Mouse (Mus musculus) spleen, adult 18-20 months (tissue): ENCODE measurements around the gene Nkap.
"Not testable (repeated sequence)": the region's sequence is repeated elsewhere in the genome, so short reads cannot be mapped to it uniquely, and the experiment has no call there.

ENCODE experiments used
- DNase-seq, 2 experiments: peaks; one replicate each; pipeline ENCODE4 v3.0.0; 2022; ENCODE audit warnings: mixed read lengths in 2 of 2

Gene Nkap

GRCm38 (mm10) chrX:37126671-37127358, at the start of gene Nkap:
Gene Nkap (plus strand): TSS chrX:37126795.
- DNase-seq = peak; percentile 32 to 68

DNA sequence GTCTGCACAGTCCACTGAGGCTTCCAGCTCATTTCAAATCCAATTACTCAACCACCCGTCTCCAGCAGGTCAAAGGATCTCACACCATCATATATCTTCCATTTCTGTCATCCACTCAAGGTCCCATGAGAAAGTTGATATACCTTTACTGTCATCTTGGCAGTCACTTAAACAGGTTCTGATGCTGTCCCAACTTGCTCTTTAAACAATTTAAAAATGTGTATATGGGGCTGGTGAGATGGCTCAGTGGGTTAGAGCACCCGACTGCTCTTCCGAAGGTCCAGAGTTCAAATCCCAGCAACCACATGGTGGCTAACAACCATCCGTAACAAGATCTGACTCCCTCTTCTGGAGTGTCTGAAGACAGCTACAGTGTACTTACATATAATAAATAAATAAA, 46.2 kb upstream of the Nkap start:
- DNase-seq = not testable (repeated sequence)

DNA sequence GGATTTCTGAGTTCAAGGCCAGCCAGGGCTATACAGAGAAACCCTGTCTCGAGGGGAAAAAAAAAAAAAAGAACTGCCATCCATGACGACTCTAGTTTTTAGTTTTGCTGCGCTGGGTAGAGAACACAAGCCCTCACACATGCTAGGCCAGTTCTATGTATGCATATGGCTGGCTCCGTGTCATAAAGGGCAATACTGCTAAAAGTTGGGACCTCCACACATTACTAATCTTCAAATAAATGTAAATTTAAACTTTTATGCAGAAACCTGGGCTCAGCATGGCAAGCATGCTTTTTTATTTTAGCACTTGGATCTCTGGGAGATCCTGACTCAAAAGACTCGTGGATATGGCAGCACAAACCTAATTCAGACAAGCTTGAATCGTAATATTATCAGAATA, 45.4 kb upstream of the Nkap start:
- DNase-seq = no peak

DNA sequence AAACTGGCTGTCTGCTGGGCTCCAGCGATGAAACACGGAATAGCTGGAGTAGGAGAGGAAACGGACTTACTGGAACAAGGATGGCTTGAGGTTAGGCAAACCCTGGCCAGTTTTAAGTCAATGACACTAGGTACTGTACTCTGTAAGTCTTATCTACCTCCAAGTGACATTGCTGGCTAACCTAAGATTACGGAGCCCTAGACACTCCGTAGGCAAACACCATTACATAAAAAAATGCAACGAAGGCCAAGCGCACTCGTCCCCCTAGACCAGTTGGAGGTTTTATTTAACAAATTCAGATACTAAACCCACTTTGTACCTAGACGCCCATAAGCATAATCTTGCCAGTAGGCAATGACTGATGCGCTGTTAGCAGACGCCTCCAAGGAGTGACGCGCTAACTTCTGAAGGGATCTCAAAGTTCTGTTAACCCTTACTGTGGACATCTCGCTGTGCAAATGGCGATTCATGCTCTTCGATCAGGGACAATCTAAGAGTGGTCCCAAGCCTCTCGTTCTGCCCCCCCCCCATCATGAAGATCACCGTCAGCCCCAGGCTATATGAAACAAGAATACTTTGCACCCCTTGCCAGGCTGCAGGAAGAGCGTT, 42.2 kb upstream of the Nkap start:
- DNase-seq = no peak

- peak; percentile 81 to 83 for DNase-seq
Observed at GRCm38 (mm10) chrX:37084927-37085660, 41.5 kb upstream of the Nkap start, which contains the start of gene Rpl39. Gene Rpl39 (minus strand): TSS chrX:37085402.

- peak in 1 of 2 experiments; percentile 8 for DNase-seq
Observed at GRCm38 (mm10) chrX:37085665-37086064, 40.9 kb upstream of the Nkap start.

DNA sequence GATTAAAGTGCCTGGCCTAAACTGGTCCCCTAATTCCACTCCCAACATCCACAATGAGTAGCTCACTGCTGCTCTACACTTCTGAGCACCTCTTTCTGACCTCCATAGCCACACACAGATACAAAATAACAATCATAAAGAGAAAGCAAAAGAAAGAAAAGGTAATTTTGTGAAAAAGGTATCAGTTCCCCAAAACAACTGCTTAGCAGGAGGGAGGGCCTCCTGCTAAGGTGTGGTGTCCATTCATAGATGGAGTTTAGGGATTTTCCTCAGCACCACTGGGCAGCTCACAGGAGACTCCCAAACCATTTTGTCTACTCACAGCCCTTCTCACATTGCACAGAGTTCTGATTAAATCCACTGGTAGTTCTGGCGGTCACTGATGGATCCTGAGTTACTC, 37.8 kb upstream of the Nkap start:
- DNase-seq = no peak

DNA sequence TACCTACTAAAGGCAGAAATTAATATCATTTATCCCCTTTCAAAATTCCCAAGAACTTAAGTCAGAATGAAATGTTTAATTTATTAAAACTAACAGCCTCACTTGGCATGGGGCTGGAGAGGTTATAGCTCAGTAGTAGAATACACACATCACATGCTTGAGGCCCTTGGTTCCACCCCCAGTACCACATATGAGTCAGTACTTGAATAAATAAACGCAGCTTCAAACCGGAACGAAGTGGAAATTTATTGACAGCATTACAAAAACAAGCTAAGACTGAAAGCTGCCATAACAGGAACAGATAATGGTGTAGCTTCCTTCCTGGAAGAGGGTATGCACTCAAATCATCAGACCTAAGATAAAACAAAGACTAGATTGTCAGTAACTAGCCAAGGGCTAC, 35.1 kb upstream of the Nkap start:
- no peak for DNase-seq

DNA sequence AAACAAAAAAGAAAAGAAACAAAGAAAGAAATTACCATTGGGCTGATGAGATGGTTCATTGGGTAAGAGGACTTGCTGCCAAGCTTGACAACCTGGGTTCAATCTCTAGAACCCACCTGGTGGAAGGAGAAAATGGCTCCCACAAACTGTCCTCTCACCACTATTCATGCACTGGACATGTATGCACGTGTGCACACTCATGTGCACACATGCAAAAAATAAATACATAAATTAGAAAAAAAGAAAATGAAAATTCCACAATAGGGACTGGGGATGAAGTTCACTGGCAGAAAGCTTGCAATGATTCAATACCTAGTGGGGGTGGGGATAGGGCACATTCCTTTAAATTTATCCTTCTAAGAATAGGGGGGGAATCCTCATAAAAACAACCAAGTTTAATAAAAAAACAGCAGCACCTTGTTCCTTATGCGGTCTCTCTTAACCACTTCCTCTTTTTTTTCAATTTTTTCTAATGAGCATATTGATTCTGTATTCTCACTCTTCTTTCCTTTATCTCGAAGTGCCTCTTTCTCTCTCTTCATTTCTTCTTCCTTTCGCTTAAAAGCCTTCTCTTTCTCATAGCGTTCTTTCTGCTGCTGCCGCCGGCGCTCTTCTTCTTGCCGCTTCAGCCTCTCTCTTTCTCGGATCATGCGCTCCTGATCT, 31.4 kb upstream of the Nkap start:
- DNase-seq = no peak

DNA sequence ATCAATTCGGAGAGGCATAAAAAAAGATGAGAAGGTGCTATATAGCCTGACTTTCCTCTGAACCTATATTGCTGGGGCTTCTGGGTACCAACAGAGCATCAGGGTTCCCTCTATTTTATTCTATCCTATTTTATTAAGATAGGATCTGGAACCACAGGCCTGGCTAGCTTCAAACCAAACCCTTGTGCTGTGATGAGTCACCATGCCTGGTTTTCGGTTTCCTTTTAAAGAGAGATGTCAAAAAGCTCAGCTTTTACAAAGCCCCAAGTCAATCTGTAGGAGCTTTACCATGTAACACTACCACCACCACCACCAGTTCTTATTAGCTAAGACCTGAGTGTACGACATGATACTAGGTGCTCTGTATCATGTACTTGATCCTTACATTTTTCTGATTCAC, 27.9 kb upstream of the Nkap start:
- no peak for DNase-seq

- DNase-seq = no peak
Observed at GRCm38 (mm10) chrX:37103826-37104225, 22.8 kb upstream of the Nkap start.

DNA sequence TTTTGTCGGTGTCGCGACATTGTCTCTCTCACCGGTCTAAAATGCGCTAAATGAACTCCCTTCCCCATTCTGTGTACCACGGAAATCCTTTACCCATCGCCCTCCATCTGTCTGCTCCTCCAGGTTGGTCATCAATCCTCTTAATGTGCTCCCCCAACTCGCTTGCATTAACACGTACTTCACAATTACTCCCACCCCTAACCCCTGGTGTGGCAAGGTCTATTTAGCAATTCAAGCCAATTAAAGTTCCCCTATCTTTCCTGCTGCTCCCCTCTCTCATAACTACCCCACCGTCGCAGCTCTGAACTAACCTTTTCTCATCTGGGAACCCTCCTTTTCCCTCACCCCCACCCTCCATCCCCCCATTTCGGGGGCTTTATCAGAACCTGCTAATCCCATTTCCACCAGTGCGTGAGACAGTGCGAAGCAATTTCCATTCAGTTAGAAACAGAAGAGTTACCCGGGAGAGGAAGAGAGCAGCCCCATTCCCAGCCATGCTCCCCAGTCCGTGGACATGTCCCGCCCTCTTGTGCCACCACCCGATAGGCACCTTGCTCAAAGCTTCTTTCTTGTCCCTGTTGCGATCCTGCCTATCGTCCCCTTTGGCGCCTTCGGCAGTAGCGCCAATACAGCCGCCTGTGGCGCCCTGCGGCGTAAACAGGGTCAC, 16.9 kb upstream of the Nkap start:
- DNase-seq = no peak

GRCm38 (mm10) chrX:37110193-37110880, 16.3 kb upstream of the Nkap start, which contains the start of gene Upf3b:
Gene Upf3b (minus strand): TSS chrX:37110322.
- DNase-seq = peak; percentile 82 to 87

DNA sequence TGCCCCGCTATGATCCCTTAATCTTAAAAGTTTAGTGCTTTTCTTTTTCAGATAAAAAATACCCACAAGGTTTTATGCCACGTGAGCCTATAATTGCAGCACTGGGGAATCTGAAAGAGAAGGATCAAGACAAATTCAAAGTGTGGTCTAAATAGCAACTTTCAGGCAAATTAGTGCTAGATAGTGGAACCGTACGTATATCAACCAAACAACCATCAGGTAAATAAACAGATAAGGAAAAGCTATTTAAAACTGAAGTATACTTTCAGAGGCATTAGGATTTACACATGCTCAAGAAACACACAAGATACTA, 15.8 kb upstream of the Nkap start:
- DNase-seq = no peak

GRCm38 (mm10) chrX:37117085-37117484, 9.5 kb upstream of the Nkap start:
- DNase-seq = no peak

DNA sequence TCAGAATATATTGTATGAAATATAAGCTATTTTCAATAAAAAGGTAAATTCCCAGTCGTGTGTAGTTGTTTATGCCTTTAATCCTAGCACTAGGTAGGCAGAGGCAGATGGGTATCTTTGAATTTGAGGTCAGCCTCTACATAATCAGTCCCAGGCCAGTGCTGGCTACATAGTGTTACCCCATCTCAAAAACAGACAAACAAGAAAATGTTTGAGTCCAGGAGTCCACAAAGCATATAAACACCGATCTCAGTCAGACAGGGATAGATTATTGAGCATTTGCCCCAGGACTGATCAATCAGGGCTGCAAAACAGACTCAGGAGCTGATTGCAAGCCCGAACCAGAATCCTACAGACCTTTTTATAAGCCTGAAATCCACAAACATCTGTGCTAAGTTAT, 7.0 kb upstream of the Nkap start:
- DNase-seq = no peak

DNA sequence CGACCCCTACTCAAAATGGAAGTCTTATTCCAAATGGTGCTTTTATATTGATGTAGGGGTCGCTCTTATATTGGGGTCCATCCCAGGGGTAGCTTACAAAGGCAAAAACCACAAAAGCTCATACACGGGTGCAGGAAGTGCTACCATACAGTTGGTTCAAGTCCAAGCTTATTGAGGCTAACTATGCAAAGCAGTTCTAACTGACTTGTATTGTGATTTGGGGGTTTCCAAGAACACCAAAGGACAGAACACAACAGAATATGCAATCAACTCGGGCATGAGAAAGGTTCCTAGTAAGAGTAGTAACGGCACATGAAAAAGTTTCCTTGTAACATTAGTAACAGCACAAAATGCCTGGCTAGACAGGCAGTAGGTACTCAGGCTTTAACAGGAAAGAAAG, 6.4 kb upstream of the Nkap start:
- no peak for DNase-seq

- DNase-seq = no peak
Observed at GRCm38 (mm10) chrX:37125511-37125910, 1.1 kb upstream of the Nkap start.

- DNase-seq = no peak
Observed at GRCm38 (mm10) chrX:37141732-37142131, 15.1 kb downstream of the Nkap start.

DNA sequence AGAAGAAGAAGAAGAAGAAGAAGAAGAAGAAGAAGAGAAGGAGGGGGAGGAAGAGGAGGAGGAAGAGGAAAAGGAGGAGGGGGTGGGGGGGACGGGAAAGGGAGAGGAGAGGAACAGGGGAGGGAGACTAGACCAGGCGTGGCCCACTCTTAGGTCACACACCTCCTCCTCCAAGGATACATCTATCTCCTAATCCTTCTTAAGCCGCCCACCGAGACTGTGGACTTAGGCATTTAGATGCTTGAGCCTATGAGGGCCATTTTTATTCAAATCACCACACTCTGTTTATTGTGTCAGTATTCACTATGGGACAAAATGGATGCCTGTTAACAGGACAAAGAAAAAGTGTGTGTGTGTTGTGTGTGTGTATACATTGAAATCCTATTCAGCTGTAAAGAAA, 17.9 kb downstream of the Nkap start:
- DNase-seq = not testable (repeated sequence)

- DNase-seq = peak in 1 of 2 experiments; percentile 29
Observed at GRCm38 (mm10) chrX:37144954-37145353, 18.4 kb downstream of the Nkap start.

GRCm38 (mm10) chrX:37157839-37158238, 31.2 kb downstream of the Nkap start:
- DNase-seq = no peak
